Mouse (Mus musculus): ENCODE results near the gene Dr1. TPM values are rescaled to one million over a fixed set of nuclear protein-coding genes. Genes with fewer than 3 reads are reported as not detected.
"Not testable (repeated sequence)": the region's sequence is repeated elsewhere in the genome, so short reads cannot be mapped to it uniquely, and the experiment has no call there.

The Dr1 gene
- polyA plus RNA-seq (2016; fragmentation: Nextera tagmentation; extraction: Ambion mirVana), result 54.1 and 54.3 TPM in 2 replicates

GRCm38 (mm10) chr5:108268127-108269062 lies at the start of gene Dr1:
Dr1 (plus strand) TSS chr5:108268897.
- H3K27me3 ChIP-seq, result no peaks in the 10 kb centered on the region
- H3K4me1 ChIP-seq, result peaks cover 26% of the 10 kb centered on the region
- no peaks in the 10 kb centered on the region for H3K9me3 ChIP-seq
- H3K9ac ChIP-seq, result peak within 1 kb of the TSS; percentile 97
- WGBS, result 4% methylated on average over 54 of the region's 55 CpGs
- H3K27ac ChIP-seq, result peak within 1 kb of the TSS; percentile 93
- H3K36me3 ChIP-seq (replicated peaks), result no peaks in the 10 kb centered on the region
- peak within 1 kb of the TSS; percentile 91 for H3K4me2 ChIP-seq
- peak; percentile 99 for ATAC-seq (ENCODE audit: low FRiP score)
- peak within 1 kb of the TSS; percentile 92 for H3K4me3 ChIP-seq (replicated peaks)

GRCm38 (mm10) chr5:108224077-108224476 lies 44.6 kb upstream of the Dr1 start:
- Histone ChIP-seq H3K4me3 (replicated peaks) (no peak overlapping the region), H3K4me2 (no peak overlapping the region), H3K27me3 (no peaks in the 10 kb centered on the region), H3K36me3 (replicated peaks) (peaks cover 2% of the 10 kb centered on the region; the same call in 1 of the 2 replicates), H3K27ac (no peak overlapping the region), H3K9me3 (no peaks in the 10 kb centered on the region), H3K9ac (no peak overlapping the region), H3K4me1 (no peaks in the 10 kb centered on the region)
- no peak for ATAC-seq (ENCODE audit: low FRiP score)

GRCm38 (mm10) chr5:108226159-108226558 lies 42.5 kb upstream of the Dr1 start:
- Histone ChIP-seq H3K27me3 (no peaks in the 10 kb centered on the region), H3K27ac (no peak overlapping the region), H3K9me3 (no peaks in the 10 kb centered on the region), H3K36me3 (replicated peaks) (no peaks in the 10 kb centered on the region), H3K4me3 (replicated peaks) (no peak overlapping the region), H3K4me2 (no peak overlapping the region), H3K9ac (no peak overlapping the region), H3K4me1 (no peaks in the 10 kb centered on the region)
- no peak for ATAC-seq (ENCODE audit: low FRiP score)

- WGBS, result 64% methylated on average over 3 of the region's 3 CpGs
- H3K27me3 ChIP-seq, result no peaks in the 10 kb centered on the region
- H3K27ac ChIP-seq, result no peak overlapping the region
- H3K4me1 ChIP-seq, result no peaks in the 10 kb centered on the region
- H3K4me2 ChIP-seq, result no peak overlapping the region
- H3K36me3 ChIP-seq (replicated peaks), result no peaks in the 10 kb centered on the region
- no peaks in the 10 kb centered on the region for H3K9me3 ChIP-seq
- H3K9ac ChIP-seq, result no peak overlapping the region
- H3K4me3 ChIP-seq (replicated peaks), result no peak overlapping the region
- no peak for ATAC-seq (ENCODE audit: low FRiP score)
Observed at GRCm38 (mm10) chr5:108246314-108246765, 22.4 kb upstream of the Dr1 start.

- H3K27ac ChIP-seq, result no peak overlapping the region
- 65% methylated on average over 2 of the region's 2 CpGs for WGBS
- ATAC-seq (ENCODE audit: low FRiP score), result no peak
- no peaks in the 10 kb centered on the region for H3K9me3 ChIP-seq
- H3K36me3 ChIP-seq (replicated peaks), result no peaks in the 10 kb centered on the region
- H3K4me1 ChIP-seq, result no peaks in the 10 kb centered on the region
- no peak overlapping the region for H3K4me3 ChIP-seq (replicated peaks)
- no peak overlapping the region for H3K4me2 ChIP-seq
- H3K27me3 ChIP-seq, result no peaks in the 10 kb centered on the region
- no peak overlapping the region for H3K9ac ChIP-seq
Observed at GRCm38 (mm10) chr5:108250033-108250432, 18.7 kb upstream of the Dr1 start.

GRCm38 (mm10) chr5:108255259-108255658 lies 13.4 kb upstream of the Dr1 start:
- no peak overlapping the region for H3K4me3 ChIP-seq (replicated peaks)
- H3K9me3 ChIP-seq, result no peaks in the 10 kb centered on the region
- no peak overlapping the region for H3K9ac ChIP-seq
- H3K4me1 ChIP-seq, result no peaks in the 10 kb centered on the region
- H3K27me3 ChIP-seq, result no peaks in the 10 kb centered on the region
- no peak overlapping the region for H3K27ac ChIP-seq
- ATAC-seq (ENCODE audit: low FRiP score), result no peak
- H3K4me2 ChIP-seq, result no peak overlapping the region
- WGBS, result 85% methylated on average over 5 of the region's 5 CpGs
- no peaks in the 10 kb centered on the region for H3K36me3 ChIP-seq (replicated peaks)

GRCm38 (mm10) chr5:108262722-108263121 lies 6.0 kb upstream of the Dr1 start:
- WGBS, result 57% methylated on average over 4 of the region's 4 CpGs
- H3K9me3 ChIP-seq, result no peaks in the 10 kb centered on the region
- H3K4me3 ChIP-seq (replicated peaks), result no peak overlapping the region
- no peak for ATAC-seq (ENCODE audit: low FRiP score)
- no peaks in the 10 kb centered on the region for H3K27me3 ChIP-seq
- H3K4me2 ChIP-seq, result no peak overlapping the region
- peaks cover under 1% of the 10 kb centered on the region; the same call in 1 of the 2 replicates for H3K4me1 ChIP-seq
- H3K27ac ChIP-seq, result no peak overlapping the region
- no peak overlapping the region for H3K9ac ChIP-seq
- H3K36me3 ChIP-seq (replicated peaks), result no peaks in the 10 kb centered on the region

- not testable (repeated sequence) for H3K4me1 ChIP-seq; ATAC-seq (ENCODE audit: low FRiP score); H3K4me3 ChIP-seq (replicated peaks); H3K27ac ChIP-seq; H3K9me3 ChIP-seq; H3K36me3 ChIP-seq (replicated peaks); H3K27me3 ChIP-seq; H3K4me2 ChIP-seq; H3K9ac ChIP-seq
- WGBS, result 84% methylated on average over 1 of the region's 1 CpGs
Observed at GRCm38 (mm10) chr5:108263785-108264184, 4.9 kb upstream of the Dr1 start.

- H3K36me3 ChIP-seq (replicated peaks), result no peaks in the 10 kb centered on the region
- H3K4me3 ChIP-seq (replicated peaks), result no peak overlapping the region
- H3K27me3 ChIP-seq, result no peaks in the 10 kb centered on the region
- H3K4me1 ChIP-seq, result peaks cover 26% of the 10 kb centered on the region
- no peak for ATAC-seq (ENCODE audit: low FRiP score)
- no peak overlapping the region for H3K4me2 ChIP-seq
- H3K9me3 ChIP-seq, result no peaks in the 10 kb centered on the region
- no peak overlapping the region for H3K9ac ChIP-seq
- no peak overlapping the region for H3K27ac ChIP-seq
Observed at GRCm38 (mm10) chr5:108266990-108267389, 1.7 kb upstream of the Dr1 start.

- Histone ChIP-seq H3K27me3 (no peaks in the 10 kb centered on the region), H3K9ac (peak overlapping the region; percentile 97), H3K36me3 (replicated peaks) (no peaks in the 10 kb centered on the region), H3K4me2 (peak overlapping the region; percentile 91), H3K4me3 (replicated peaks) (peak overlapping the region; percentile 92), H3K9me3 (no peaks in the 10 kb centered on the region), H3K4me1 (peaks cover 26% of the 10 kb centered on the region), H3K27ac (peak overlapping the region; percentile 93)
- whole genome bisulfite sequencing, result under 1% methylated on average over 44 of the region's 44 CpGs
- peak; percentile 81 for ATAC-seq (ENCODE audit: low FRiP score)
Observed at GRCm38 (mm10) chr5:108269063-108269810, 540 bp downstream of the Dr1 start.

GRCm38 (mm10) chr5:108269811-108270151 lies 1.1 kb downstream of the Dr1 start:
- Histone ChIP-seq H3K9ac (peak overlapping the region; percentile 97), H3K9me3 (no peaks in the 10 kb centered on the region), H3K27ac (no peak overlapping the region), H3K27me3 (no peaks in the 10 kb centered on the region), H3K4me3 (replicated peaks) (peak overlapping the region; percentile 92), H3K4me1 (peaks cover 26% of the 10 kb centered on the region), H3K4me2 (peak overlapping the region; percentile 91), H3K36me3 (replicated peaks) (no peaks in the 10 kb centered on the region)
- ATAC-seq (ENCODE audit: low FRiP score), result no peak
- WGBS, result 20% methylated on average over 7 of the region's 7 CpGs

GRCm38 (mm10) chr5:108270415-108270814 lies 1.7 kb downstream of the Dr1 start:
- 0 out of 2 replicates have a peak, but pooled peaks cover 2% of the 10 kb centered on the region for H3K36me3 ChIP-seq (replicated peaks)
- H3K9ac ChIP-seq, result peak overlapping the region; percentile 97; the same call in 1 of the 2 replicates
- peaks cover 26% of the 10 kb centered on the region for H3K4me1 ChIP-seq
- no peak for ATAC-seq (ENCODE audit: low FRiP score)
- no peak overlapping the region for H3K27ac ChIP-seq
- H3K4me3 ChIP-seq (replicated peaks), result peak overlapping the region; percentile 92
- H3K4me2 ChIP-seq, result peak overlapping the region; percentile 91
- H3K9me3 ChIP-seq, result no peaks in the 10 kb centered on the region
- 65% methylated on average over 9 of the region's 9 CpGs for WGBS
- no peaks in the 10 kb centered on the region for H3K27me3 ChIP-seq

Measured in forebrain, embryonic 12.5 days (tissue).